Mouse (Mus musculus): ENCODE results near the gene Tpm3. TPM values are rescaled to one million over a fixed set of nuclear protein-coding genes. Genes with fewer than 3 reads are reported as not detected.

Tpm3 gene
- total RNA-seq, 4 experiments from 2014 or later = 153 to 181 (median 166) TPM

DNA sequence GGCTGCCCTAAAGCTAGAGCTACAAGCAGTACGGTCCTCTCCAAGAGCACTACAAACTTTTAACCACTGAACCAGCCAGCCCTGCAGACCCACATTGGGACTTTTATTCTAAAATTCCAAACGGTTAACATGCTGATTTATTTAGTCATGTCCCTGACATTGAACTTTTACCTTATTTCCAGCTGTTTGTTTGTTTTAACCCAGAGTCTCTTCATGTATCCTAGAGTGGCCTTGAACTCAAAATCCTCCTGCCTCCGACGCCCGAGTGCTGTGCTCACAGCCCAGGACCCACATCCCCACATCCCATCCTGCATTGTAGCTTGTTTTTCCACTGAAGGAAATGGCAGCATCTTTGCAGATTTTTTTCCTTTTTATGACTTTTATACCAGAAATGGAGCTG lies 62.5 kb downstream of the Tpm3 start:
- no peak for DNase-seq (ENCODE audit: low spot score in 2 of 2)

DNA sequence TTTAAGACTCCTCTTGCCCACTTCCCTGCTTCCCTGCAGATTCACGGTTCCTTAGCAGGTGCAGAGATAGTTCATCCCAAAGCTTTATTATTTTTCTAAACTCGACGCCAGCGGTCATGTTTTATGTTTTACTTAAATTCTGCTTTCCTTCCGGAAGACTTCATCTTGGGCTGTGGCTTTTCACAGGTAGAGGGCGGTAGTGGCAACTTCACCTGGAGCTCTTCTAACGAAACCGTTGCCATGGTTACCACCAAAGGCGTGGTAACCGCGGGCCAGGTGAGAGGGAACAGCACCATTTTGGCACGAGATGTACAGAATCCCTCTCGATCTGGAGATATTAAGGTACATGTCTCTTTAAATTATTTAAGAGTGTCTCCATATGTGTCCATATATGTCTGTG lies 64.2 kb downstream of the Tpm3 start:
- DNase-seq (ENCODE audit: low spot score in 2 of 2) = no peak

DNA sequence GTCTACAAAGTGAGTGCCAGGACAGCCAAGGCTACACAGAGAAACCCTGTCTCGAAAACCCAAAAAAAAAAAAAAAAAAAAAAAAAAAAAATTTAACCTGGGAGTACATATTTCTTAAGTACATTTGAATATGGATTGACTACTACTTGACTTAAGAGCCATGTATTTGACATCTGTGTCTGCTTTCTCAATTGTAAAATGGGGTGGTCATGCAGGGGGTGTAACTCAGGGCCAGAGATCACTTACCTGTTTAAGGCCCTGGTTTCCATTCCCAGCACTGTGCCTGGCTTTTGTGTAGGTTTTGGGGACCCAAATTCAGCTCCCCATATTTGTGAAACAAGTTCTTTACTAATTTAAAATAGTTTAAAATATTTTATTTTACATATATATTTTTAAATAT lies 65.2 kb downstream of the Tpm3 start:
- no peak for DNase-seq (ENCODE audit: low spot score in 2 of 2)

DNA sequence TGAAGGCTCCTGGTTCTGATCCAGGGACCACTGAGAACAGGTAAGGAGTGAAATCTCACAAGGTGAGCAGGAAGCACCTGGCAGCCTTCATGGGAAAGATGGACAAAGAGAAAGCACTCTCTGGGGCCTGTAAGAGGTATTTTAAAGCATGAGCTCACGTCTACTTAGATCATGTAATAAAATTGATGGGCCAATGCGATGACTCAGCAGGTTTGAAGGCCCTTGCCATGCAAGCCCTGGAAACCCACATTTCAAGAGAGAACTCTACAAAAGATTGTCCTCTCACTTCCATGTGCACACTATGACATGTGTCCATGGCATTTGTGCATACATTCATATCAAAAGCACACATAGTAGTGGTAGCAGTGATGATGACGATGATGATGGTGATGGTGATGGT lies 67.5 kb downstream of the Tpm3 start:
- DNase-seq (ENCODE audit: low spot score in 2 of 2) = no peak

DNA sequence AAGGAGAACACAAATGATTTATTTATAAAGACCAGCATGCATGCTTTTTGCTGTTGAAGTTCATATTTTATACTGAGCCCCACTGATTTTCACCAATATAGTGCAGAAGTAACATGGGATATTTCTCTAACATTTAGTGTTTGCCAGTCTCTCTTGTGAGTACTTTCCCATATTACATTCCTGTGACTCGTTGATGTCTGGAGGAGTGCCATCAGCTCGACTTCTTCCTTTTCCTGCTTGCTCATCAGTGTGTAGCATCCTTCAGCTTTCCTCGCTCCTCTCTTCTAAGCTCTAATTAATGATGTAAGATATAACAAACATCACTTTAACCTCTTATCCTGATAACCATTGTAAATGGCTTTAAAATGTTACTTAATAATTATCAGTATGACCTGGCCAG lies 73.0 kb downstream of the Tpm3 start:
- no peak for DNase-seq (ENCODE audit: low spot score in 2 of 2)

DNA sequence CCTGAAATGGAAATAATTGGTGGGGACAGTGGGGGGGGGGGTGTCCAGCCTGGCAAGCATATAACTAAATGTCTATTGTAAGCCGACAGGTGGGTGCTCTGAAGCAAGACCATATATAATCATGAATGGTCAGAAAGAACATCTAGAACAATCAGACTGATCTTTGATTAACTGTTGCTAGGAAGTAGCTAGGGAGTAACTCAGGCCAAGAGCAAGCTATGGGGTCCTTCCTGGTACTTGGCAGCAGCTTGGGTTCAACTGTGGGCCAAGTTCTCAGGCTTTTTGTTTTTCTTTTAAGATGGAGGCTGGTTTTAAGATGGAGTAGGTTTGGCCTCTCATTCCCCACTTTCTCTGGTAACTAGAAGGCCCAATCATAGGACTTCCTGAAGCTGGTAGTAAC lies 74.2 kb downstream of the Tpm3 start:
- no peak for DNase-seq (ENCODE audit: low spot score in 2 of 2)

Small RNAs within 50 kb of the gene (microRNA-seq; reads per million reads assigned to microRNA genes)
- 15.0 to 17.5 reads per million in 2 experiments for gene Mir190b

Other genes starting within 250 kb of the Tpm3 start
- gene She, start 241.3 kb upstream of the Tpm3 start, total RNA-seq (2022) = 1 to 10 TPM; 2.7 to 3.7 (median 3.4) TPM
- 1 to 10 TPM; 3.8 to 6.6 (median 5.3) TPM for gene Il6ra, start 159.5 kb upstream of the Tpm3 start, total RNA-seq (2022)
- 100 to 1,000 TPM in 2 of 4 experiments, 10 to 100 TPM in 2; 96.1 to 111 (median 101) TPM for gene Atp8b2, start 109.1 kb upstream of the Tpm3 start, total RNA-seq (2022)
- gene Hax1, start 73.9 kb upstream of the Tpm3 start, total RNA-seq (2022) = 100 to 1,000 TPM in 1 of 4 experiments, 10 to 100 TPM in 3; 81.7 to 101 (median 87.0) TPM
- 100 to 1,000 TPM in 2 of 4 experiments, 10 to 100 TPM in 2; 96.0 to 104 (median 100) TPM for gene 4933434E20Rik, start 21.0 kb upstream of the Tpm3 start, total RNA-seq (2022)
- gene Ubap2l, start 20.0 kb upstream of the Tpm3 start, total RNA-seq (2022) = 100 to 1,000 TPM; 162 to 181 (median 175) TPM
- under 1 TPM; 0.21 to 0.35 (median 0.32) TPM for gene Nup210l, start 31.5 kb downstream of the Tpm3 start, total RNA-seq (2022)
- gene Rps27, start 141.0 kb downstream of the Tpm3 start, total RNA-seq (2022) = 1,000 to 10,000 TPM; 1,002 to 1,118 (median 1,038) TPM
- gene Rab13, start 141.0 kb downstream of the Tpm3 start, total RNA-seq (2022) = 10 to 100 TPM in 1 of 4 experiments, 1 to 10 TPM in 3; 7.6 to 11.3 (median 8.5) TPM
- gene Jtb, start 158.9 kb downstream of the Tpm3 start, total RNA-seq (2022) = 10 to 100 TPM; 29.4 to 40.3 (median 33.6) TPM
- under 1 TPM; 0.25 to 0.72 (median 0.52) TPM for gene Creb3l4, start 170.9 kb downstream of the Tpm3 start, total RNA-seq (2022)
- 10 to 100 TPM; 43.0 to 52.8 (median 49.6) TPM for gene Slc39a1, start 175.5 kb downstream of the Tpm3 start, total RNA-seq (2022)
- gene Crtc2, start 181.5 kb downstream of the Tpm3 start, total RNA-seq (2022) = 10 to 100 TPM; 33.0 to 41.6 (median 35.8) TPM
- gene Dennd4b, start 192.5 kb downstream of the Tpm3 start, total RNA-seq (2022) = 10 to 100 TPM; 35.2 to 38.6 (median 37.1) TPM
- gene Gatad2b, start 220.5 kb downstream of the Tpm3 start, total RNA-seq (2022) = 10 to 100 TPM; 90.4 to 99.8 (median 96.4) TPM